Mouse (Mus musculus) splenic B cell, adult 2 months (primary cell): ENCODE results near the gene Gm12888.
"Not testable (repeated sequence)": the region's sequence is repeated elsewhere in the genome, so short reads cannot be mapped to it uniquely, and the experiment has no call there.

Experiments
- DNase-seq: peaks from one replicate; pipeline ENCODE4 v3.0.0-alpha.2; 2011; ENCODE audit warnings: low read depth, low spot score
- H3K27me3 ChIP-seq: 2 replicates; pipeline ENCODE4 v1.6.1; 2012; ENCODE audit warnings: mild to moderate bottlenecking, low read length, moderate library complexity, mixed read lengths; ENCODE audit not compliant: control insufficient read depth, poor library complexity, insufficient read depth, severe bottlenecking
- H3K36me3 ChIP-seq: 2 replicates; pipeline ENCODE4 v1.6.1; 2012; ENCODE audit warnings: mild to moderate bottlenecking, low read length, moderate library complexity, mixed read lengths; ENCODE audit not compliant: control insufficient read depth, poor library complexity, insufficient read depth, severe bottlenecking

The Gm12888 gene

GRCm38 (mm10) chr4:121324817-121325216, at the start of gene Gm12888:
Gene Gm12888 (minus strand): TSS chr4:121324917.
- not testable (repeated sequence) for H3K27me3 ChIP-seq, DNase-seq, H3K36me3 ChIP-seq
